Mouse (Mus musculus) myocyte (in vitro differentiated cells): ENCODE measurements around the gene Trp53.
A peak's percentile ranks its signal among the peaks of the same experiment; 100 is the strongest.

ENCODE experiments used
- E2F4 ChIP-seq: IDR thresholded peaks from one replicate; pipeline ENCODE4 v1.6.1; 2011; ENCODE audit warnings: mild to moderate bottlenecking, control low read depth, moderate library complexity; ENCODE audit not compliant: insufficient read depth
- MYOD1 ChIP-seq, 3 experiments: IDR thresholded peaks; one replicate each; pipeline ENCODE4 v1.6.1; 2011; ENCODE audit warnings: control low read depth in 2 of 3, low read depth in 2 of 3, mild to moderate bottlenecking in 2 of 3, moderate library complexity in 1 of 3; ENCODE audit not compliant: insufficient read length in 2 of 3, control insufficient read depth in 1 of 3
- MYOG ChIP-seq, 3 experiments: IDR thresholded peaks; one replicate each; pipeline ENCODE4 v1.6.1; 2011; ENCODE audit warnings: control low read depth in 2 of 3, low read depth in 2 of 3, mild to moderate bottlenecking in 2 of 3; ENCODE audit not compliant: insufficient read length in 2 of 3, control insufficient read depth in 1 of 3, insufficient read depth in 1 of 3
- POLR2A ChIP-seq: IDR thresholded peaks from one replicate; pipeline ENCODE4 v1.6.1; 2011; ENCODE audit warnings: low read depth, mild to moderate bottlenecking, control low read depth, moderate library complexity; ENCODE audit not compliant: insufficient read length
- POLR2AphosphoS2 ChIP-seq: IDR thresholded peaks from one replicate; pipeline ENCODE4 v1.6.1; 2011; ENCODE audit warnings: low read depth, control low read depth; ENCODE audit not compliant: insufficient read length
- SRF ChIP-seq: IDR thresholded peaks from one replicate; pipeline ENCODE4 v1.6.1; 2011; ENCODE audit warnings: low read depth; ENCODE audit not compliant: control insufficient read depth, insufficient read length
- TCF12 ChIP-seq: IDR thresholded peaks from one replicate; pipeline ENCODE4 v1.6.1; 2011; ENCODE audit warnings: mild to moderate bottlenecking, control low read depth; ENCODE audit not compliant: poor library complexity, insufficient read depth, severe bottlenecking

- TF ChIP-seq POLR2A (peak; percentile 31), E2F4 (no peak), MYOD1 (IDR thresholded peaks at IDR 0.05; ENCODE audit: control insufficient read depth in 1 of 3, insufficient read length in 2 of 3, low read depth in 2 of 3) (no peak), MYOG (IDR thresholded peaks at IDR 0.05; ENCODE audit: control insufficient read depth in 1 of 3, insufficient read depth in 1 of 3, insufficient read length in 2 of 3, low read depth in 2 of 3) (no peak), TCF12 (no peak), POLR2AphosphoS2 (no peak), SRF (no peak)
Measured at GRCm38 (mm10) chr11:69621571-69622268, 41.6 kb downstream of the Trp53 start, which contains the start of gene Sat2.
